Mouse (Mus musculus) megakaryocyte, adult 5-6 weeks (primary cell): ENCODE data around the gene Ptgdr. TPM values are rescaled to one million over a fixed set of nuclear protein-coding genes. Genes with fewer than 3 reads are reported as not detected.
"Not testable (repeated sequence)": the region's sequence is repeated elsewhere in the genome, so short reads cannot be mapped to it uniquely, and the experiment has no call there.

ENCODE experiments used
- ATAC-seq: 2 replicates; pipeline ENCODE4 v1.8.0; 2016; ENCODE audit warnings: mild to moderate bottlenecking, inconsistent platforms; ENCODE audit not compliant: poor library complexity, severe bottlenecking
- total RNA-seq, 2 experiments: library from RNA; stranded (forward) in 1 of 2; stranded (reverse) in 1 of 2; fragments of 153-499, 151-499 nt in 1 of 2; fragments of 221-1000, 200-1000 nt in 1 of 2; gene quantifications; 2 replicates each; pipeline versions ENCODE4 v1.2.3 to v1.2.4; 2015 to 2017

Ptgdr gene
- total RNA-seq (2015) (0.30 TPM in 1 of 2 replicates, not detected in the other), total RNA-seq (2017) (0.20 and 0.22 TPM in 2 replicates)

DNA sequence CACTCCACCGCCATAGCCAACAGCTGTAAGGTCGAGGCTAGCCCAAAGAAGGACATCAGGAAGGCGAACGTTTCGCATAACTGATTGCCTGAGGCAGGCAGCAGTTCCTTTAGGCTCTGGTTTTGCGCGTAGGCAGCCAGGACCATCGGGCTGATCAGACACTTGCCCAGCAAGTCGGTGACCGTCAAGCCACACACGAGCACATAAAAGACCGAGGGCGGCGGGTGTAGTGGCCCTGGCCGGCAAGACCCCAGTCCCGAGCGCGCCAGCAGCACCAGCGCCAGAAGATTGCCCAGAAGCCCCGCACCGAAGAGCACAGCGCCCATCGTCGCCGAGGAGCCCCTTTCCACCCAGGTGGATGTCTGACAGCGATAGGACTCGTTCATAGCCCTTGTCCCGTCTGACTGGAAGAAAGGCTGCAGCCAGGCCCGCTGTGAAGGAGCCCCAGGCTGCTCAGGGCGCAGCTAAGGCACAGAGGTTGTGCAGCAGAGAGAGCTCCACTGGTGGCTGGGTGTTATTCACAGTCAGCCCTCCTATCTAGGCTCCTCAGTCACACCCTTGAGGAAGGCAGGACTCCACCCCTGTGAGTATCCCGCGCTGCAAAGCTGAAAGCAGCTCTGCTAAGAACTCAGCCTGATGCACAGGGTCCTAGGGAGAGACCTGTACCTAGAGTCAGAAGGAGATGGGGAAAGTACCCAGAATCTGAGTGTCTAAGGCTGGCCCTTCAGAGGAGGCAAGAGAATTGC lies at the start of gene Ptgdr:
Gene Ptgdr, minus strand, starts transcription at position 508 of the 746 bp plus-strand sequence.
- peak; percentile 44 for ATAC-seq

DNA sequence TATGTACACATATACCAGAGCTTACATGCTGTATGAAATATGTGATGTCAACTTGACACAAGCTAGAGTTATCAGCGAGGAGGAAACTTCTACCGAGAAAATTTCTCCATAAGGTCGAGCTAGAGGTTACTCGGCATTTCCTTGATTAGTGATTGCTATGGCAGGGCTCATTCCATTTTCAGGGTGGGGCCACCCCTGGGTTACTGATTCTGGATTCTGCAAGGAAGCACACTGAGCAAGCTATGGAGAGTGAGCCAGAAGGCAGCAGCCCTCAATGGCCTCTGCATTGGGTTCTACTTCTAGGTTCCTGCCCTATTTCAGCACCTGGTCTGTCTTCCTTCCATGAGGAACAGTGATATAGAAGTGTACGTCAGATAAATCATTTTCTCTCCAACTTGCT lies 48.6 kb upstream of the Ptgdr start:
- no peak for ATAC-seq

DNA sequence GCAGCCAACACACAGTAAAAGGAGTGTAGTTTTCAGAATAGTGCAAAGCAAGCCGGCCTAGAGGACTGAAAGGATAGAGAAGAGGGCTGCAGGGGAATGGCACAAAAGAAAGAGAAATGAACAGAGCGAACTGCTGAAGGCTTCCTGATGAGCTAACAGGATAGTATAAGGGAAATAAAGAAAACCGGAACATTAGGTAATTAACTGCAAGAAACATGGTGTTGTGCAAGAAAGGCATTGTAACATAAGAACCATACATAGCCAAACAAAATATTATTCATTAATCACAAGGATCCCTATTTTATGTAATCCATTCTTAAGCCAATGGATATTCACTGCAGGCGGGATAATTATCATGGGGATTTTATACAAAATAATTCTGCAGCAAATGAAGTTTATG lies 45.0 kb upstream of the Ptgdr start:
- peak; percentile 80 for ATAC-seq

DNA sequence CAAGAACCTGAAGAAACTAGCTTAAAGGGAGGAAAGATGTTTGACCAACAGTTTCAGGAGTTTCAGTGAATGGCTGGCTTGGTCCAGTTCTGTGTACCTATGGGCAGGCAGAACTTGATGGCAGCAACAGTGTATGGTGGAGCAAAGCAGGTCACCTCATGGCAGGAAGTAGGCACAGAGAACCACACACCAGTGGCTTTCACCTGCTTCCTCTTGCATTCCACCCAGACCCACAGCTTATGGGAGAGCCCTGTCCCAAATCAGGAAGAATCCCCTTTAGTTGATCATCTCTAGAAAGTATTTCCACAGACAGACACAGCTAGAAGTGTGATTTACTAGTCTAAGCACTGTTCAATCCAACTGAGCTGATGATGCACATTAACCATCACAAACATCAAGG lies 42.6 kb upstream of the Ptgdr start:
- peak; percentile 50 for ATAC-seq

DNA sequence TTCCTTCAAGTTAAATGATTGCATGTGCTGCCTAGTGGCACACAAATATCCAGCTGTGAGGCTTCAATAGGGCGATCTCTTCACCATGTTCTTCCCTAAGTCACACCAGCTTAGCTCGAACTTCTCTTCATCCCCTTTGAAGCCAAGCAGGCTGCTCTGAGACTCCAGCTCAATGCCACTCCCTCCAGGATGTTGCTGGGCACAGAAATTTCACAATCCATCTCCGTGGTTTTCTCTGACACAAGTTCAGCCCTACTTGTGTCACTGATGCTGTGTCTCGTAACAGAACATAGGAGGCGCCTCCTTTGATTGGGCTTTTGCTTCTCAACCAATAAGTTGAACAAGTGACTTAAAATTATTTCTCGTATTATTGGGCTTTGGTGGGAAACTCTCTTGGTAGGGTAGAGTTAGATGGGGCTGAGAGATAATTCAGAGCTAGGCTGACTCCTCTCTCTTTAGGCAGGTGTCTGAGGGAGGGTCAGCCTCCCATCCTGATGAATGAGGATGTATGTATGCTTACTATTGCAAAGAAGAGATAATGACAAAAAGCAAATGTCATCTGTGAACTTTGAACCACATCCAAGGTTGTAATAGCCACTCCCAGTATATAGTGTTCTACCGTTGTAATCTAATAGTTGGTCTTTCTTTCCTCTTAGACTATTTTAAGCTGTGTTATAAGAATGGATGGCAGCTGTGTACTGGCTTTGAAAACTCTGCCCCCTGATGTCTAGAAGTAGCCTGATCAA lies 32.4 kb upstream of the Ptgdr start:
- peak; percentile 98 for ATAC-seq

DNA sequence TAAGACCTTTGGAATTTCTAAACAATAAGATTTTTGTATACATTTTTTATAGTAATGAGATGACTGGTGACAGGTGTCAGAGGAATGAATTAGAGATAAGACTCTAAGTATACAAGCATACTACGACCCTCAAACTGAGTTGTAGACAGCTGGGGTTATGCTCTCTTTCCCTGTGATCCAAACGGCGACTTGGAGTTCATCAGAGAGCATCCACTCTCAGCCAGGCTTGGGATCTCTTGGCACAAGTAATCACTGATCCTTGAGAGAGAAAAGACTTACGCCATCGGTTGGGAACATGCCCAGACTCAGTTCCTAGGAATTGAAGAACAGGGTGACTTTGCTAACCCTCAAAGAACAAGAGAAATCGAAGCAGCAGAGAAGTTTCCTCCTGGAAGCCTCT lies 10.5 kb upstream of the Ptgdr start:
- no peak for ATAC-seq

DNA sequence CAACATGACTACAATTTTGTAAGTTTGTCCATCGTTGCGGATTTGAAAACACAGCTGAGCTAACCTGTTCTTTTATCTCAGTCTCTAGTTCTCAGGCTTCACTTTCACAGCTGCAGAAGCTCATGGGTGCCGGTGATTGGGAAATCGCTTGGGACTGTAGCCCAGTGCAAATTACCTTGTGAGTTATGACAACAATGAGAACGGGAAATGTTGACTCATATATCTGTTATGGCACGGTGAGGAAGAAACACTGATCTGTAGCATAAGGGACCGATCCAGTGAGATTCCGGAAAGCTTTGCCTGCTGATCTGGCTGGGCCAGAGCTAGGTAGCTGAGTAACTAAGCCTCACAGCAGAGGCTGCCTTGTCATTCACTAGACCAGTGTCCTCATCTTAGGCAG lies 6.5 kb upstream of the Ptgdr start:
- ATAC-seq: peak; percentile 87

DNA sequence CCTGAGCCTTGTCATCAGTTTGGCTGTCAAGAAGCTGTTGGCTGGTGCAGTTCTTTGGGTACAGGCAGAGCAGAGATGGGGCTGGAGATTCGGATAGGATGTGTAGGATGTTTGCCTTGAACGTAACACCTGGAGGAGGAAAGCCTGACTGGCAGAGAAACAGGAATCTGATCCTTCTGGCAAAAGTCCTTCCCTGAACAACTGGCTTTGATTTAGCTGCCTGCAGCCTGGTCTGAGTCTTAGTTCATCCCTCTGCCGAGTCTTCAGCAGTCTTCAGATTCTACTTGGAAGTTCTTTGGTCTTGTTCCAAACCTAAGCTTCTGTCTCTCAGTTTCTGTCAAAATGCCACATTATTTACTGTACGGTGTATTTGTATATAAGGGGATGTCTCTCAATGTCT lies 3.9 kb upstream of the Ptgdr start:
- ATAC-seq: no peak

DNA sequence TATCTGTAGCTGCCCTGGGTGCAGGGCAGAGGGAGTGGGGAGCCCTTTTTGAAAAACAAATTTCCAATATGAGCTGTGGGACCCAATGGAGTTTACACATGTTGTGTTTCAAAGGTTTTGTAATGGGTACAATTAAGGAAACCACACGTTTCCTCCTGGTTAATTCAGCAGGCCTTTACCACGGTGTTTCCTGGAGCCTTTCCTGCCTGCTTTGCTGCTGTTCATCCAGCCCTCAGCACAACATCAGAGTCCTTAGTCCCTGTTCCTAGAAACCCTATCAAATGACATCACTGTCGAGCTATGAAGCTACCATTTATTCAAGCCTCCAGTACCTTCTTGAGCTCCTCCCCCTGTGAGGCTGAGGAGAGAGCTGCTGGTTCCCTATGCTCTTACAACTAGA lies 2.0 kb upstream of the Ptgdr start:
- ATAC-seq: no peak

DNA sequence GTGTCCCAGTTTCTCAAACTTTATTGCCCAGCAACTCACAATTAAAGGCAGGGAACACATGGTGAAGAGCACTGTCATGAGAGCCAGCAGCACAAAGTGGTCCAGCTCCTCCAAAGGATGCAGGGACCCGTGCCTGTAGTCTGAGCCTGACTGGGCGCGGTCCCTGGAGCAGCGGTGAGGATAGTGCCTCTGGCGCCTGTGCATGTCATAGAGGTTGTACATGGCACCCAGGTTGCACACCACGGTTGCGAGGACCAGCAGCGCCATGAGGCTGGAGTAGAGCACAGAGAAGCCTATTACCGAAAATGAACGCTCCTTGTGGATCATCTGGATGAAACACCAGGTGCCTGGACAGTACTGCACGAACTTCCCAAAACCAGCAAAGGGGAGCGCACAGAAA lies 803 bp downstream of the Ptgdr start:
- peak; percentile 41 for ATAC-seq

DNA sequence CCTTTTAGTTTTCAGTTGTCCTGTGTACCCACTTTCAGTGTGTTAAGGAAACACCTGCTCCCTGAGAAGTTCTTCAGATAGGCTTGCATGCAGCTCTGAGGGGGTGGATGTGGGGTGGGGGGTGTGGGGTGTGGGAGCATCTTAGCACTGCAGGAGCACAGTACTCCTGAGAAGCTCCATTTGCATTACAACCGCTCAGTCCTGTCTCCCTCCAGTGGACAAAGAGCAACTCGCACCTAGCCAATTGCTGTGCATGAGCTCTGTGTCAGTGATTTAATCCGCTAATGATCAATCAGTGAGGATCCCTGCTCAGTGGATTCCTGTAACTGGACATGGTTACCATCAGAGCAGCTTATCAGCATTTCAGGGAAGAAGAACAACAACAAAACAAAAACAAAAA lies 8.5 kb downstream of the Ptgdr start:
- ATAC-seq: peak; percentile 84

DNA sequence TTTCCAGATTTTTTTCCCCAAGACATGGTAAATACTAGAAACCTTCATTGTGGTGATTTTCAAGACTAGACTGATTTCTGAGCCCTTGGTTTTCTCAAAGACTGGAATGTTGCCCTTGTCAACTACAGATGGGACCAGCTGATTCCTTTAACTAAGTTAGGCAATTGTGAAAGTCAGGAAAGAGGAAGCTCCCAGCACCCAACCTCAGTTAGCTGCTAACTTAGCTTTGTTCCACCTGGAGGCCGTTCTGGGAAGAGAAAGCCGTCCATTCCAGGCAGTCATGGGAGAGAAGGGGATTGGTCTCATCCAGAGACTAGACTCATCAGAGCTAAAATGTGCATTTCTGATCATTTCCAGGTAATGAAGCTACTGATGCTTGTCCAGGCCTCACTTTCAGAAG lies 11.4 kb downstream of the Ptgdr start:
- peak; percentile 83 for ATAC-seq

DNA sequence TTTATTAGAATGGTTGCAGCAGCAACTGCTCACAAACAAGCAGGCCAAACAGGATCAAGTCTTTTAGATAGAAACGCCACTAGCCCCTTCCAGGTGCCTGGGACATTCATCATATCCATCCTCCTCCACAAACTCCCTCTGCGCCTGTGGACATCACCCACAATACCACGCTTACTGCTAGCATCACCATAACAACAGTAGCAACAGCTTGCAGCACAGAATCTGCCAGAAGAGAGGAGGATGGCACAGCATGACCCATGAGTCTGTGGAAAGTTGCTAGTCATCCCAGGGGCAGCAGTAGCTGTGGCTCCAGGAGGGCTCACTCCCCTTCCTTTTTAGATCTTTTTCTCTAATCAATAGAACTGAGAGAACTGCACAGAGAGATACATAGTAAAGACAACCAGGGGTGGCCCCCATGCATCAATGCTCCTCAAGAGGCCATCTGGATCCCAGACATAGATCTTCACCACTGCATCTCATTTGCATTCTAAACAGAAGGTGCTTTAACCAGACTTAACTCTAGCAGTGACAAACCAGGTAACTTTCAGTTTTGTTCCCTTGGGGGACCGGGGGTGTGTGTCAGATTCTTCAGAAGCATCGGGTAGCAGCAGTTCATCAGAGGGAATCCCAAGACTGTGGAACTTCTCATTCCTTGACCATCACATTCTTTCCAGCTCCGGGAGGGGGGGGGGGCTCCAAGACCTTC lies 12.5 kb downstream of the Ptgdr start:
- ATAC-seq: no peak

DNA sequence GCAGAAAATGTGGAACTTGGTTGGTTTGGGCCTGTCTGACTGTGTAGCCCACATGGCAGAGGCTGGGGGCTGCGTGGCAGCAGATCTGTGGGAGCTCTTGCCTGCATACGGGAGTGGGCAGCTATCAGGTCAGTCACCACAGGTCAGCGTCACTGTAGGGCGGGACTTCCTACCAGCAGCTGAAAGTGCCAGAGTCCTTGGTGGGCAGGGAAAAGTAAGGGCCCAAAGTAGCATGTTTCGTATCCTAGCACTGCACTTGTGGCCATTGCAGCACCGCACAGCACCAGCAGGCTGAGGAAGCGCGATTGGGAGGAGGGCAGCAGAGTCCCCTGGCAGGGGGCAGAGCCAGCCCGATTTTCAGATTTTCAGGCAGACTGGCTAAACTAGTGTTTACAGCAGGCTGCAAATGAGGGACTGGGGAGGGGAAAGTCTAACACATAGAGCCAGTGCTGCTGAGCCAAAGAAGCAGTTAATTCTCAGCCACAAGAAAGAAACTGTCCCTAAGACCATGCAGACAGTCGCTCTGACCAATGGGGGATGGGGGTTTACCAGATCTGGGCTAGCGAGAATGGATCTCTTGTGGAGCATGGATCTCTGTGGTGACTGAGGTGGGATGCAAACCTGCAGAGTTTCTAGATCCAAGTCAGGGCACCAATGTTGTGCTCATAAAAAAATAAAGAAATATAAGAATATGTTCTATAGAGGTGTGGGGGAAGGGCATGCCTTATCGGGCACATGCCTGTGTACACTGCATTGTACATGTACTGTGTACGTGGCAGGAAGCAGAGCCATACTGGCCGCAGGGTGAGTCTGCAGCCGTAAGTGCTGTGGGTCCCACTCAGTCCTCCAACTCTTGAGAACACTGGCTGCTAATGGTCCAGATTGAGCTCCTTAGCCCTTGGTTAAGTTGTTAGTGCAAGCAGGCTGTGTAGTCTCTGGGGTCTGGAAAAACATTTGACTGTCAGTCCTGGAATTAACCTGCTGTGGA lies 15.1 kb downstream of the Ptgdr start:
- ATAC-seq: no peak

DNA sequence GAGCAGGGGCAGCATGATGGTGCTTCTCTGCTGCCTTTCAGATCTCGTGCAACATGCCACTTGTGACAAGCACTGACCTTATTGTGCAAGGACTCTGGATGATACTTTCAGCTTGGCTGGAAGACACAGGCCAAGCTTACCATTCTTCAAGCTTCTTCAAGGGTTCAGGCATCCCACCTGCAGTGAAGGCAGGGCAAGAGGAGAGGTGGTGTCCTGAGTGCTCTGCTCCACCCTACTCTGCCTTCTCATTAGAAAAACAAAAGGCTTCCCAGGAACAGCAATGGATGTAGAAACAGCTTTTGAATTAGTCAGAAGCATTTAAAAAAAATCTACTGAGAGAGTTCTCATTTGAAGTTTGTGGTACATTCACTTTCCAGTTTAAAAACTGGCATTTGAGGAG lies 20.5 kb downstream of the Ptgdr start:
- no peak for ATAC-seq

DNA sequence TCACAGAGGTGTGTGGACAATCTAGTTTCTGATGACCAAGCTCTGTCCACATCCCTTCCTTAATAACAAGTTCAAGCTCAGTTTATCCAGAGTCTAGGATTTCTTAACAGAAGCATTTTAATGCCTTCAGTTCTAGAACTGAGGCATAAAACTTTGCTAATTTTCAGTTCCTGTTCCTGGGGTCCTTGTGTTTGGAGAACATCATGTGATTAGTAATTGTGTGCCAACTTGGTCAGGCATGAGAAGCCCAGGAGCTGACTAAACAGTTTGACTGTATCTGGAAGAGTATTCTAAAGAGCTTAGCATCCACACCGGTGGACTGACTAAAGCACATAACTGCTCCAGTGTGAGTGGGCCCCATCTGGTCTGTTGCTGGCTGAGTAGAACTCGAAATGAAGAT lies 24.0 kb downstream of the Ptgdr start:
- ATAC-seq: peak; percentile 85

DNA sequence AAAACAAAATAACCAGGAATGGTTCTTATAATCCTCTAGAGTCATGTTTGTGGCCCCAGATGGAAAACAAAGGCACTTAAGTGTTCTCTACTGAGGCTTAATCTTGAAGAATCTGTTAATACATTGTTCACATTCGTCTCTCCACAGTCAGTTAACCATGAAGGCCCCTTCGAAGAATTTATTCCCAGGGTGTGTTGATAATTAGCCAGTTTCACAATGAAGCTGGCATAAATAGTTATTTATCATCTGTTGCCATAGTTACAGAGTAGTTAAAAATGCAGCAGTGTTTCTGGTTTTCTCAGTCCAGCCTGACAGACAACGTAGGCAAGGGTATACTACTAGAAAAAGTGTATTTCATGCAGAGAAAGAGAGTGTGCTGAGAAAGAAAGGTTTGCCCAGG lies 25.0 kb downstream of the Ptgdr start:
- not testable (repeated sequence) for ATAC-seq

DNA sequence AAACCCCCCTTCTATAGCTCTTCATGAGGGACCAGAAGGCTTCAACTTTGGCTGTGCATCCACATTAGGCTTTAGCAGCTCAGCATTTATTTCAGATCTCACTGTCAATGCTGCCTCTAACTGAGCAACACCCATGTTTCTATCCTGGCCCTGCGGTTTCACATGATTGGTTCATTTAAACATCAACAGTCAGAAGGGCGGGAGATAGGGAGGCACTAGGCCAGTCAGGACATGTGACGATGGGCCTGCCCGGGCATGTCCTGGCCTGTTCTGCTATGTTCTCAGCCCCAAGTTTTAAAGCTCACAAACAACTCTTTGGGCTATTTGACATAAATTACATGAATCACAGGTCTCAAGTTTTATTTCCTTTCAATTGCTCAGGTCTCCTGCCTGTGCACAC lies 26.1 kb downstream of the Ptgdr start:
- ATAC-seq: not testable (repeated sequence)

DNA sequence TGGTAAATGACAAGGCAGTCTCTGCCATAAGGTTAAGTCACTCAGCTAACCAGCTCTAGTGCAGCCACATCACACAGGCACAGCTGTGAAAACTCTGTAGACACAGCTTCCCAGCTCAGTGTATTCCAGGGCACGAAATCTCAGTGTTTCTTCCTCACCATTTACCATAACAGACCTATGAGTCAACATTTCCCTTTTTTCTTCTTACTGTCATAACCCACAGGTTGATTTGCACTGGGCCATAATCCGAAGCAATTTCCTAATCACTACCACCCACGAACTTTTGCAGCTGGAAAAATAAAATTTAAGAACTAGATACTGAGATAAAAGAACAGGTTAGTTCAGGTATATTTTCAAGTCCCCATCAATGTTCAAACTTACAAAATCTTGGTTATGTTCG lies 31.4 kb downstream of the Ptgdr start:
- no peak for ATAC-seq
